Mouse (Mus musculus): Measurements from ENCODE around the gene Irx5. TPM values are rescaled to one million over a fixed set of nuclear protein-coding genes. Genes with fewer than 3 reads are reported as not detected.

The Irx5 gene
- polyA plus RNA-seq, 1 experiment, result 26.1 TPM

DNA sequence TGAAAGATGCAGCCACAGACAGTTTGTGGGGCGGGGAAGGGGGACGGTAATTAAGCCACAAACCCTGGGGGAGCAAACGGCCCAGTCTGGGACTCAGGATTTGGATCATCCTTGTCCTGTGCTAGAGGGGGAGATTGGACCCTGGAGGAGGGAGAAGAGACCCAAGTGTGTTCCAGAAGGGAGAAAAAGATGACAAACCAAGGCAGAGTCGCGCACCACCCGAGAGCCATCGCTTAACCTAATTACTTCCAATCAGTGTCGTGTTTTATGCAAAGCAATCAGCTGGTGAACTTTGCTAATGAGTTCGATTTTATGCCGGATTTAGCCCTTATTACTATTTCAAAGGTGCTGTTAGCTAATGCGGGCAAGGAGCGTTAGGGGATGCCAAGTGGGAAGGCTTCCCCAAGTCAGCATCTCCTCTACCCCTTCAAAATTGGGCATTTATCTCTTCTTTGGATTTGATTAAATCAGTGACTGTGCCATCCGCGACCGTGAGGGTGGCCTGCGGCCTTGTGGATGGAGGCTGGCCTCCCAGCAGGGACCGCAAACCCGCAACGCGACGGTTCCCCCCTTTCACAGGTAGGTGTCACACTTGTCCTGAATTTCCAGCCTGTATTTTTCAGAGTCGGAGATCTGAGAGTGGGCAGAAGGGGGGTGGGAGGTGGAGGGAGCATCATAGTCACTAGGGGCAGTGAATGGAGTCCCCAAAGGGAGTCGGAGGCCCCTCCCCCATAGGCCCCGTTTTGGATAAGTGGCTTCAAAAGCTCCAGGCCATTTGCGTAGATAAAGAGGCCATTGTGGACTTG, 4.3 kb downstream of the Irx5 start:
- DNase-seq (ENCODE audit: low read depth), result peak; percentile 90
- TF ChIP-seq CTCF (IDR thresholded peaks at IDR 0.05; ENCODE audit: borderline replicate concordance, extremely low read depth, insufficient read depth, insufficient read length) (peak; percentile 65; the same call in 1 of the 2 replicates), POLR2A (IDR thresholded peaks at IDR 0.05; ENCODE audit: borderline replicate concordance, extremely low read depth, insufficient read depth, insufficient read length, poor library complexity, severe bottlenecking) (no peak)

DNA sequence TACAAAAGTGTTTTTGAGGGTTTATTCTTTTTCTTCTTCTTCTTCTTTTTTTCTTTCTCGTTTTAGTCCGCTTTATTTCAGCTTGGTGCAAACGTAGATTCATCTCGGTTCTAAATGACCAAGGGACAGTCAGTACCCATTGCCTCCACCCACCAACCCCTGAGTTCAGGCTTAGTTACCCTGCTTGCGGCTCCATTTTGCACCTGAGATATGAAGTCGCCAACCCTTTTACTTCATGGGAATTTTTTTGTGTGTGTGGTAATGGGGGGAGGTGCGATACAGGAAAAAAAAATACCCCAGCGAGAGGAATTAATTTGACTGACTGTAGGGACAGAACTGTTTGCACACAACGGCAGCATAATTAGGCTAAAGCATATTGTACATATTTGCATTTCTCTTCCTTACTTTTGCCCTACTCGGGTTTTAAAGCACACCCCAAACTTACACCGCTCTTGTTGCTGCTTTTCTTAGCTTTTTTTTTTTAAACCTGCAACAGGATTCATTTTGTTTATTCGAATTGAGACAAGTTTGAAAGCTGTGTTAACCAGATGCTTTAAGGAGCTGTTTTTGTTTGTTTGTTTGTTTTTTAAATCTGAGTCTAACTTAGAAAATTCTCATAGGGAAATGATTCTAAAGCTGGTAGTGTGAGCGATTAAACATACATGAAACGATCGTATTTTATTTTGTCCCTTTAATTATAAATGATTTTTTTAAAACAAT, 5.1 kb downstream of the Irx5 start:
- TF ChIP-seq POLR2A (IDR thresholded peaks at IDR 0.05; ENCODE audit: borderline replicate concordance, extremely low read depth, insufficient read depth, insufficient read length, poor library complexity, severe bottlenecking), result no peak
- DNase-seq (ENCODE audit: low read depth), result no peak

DNA sequence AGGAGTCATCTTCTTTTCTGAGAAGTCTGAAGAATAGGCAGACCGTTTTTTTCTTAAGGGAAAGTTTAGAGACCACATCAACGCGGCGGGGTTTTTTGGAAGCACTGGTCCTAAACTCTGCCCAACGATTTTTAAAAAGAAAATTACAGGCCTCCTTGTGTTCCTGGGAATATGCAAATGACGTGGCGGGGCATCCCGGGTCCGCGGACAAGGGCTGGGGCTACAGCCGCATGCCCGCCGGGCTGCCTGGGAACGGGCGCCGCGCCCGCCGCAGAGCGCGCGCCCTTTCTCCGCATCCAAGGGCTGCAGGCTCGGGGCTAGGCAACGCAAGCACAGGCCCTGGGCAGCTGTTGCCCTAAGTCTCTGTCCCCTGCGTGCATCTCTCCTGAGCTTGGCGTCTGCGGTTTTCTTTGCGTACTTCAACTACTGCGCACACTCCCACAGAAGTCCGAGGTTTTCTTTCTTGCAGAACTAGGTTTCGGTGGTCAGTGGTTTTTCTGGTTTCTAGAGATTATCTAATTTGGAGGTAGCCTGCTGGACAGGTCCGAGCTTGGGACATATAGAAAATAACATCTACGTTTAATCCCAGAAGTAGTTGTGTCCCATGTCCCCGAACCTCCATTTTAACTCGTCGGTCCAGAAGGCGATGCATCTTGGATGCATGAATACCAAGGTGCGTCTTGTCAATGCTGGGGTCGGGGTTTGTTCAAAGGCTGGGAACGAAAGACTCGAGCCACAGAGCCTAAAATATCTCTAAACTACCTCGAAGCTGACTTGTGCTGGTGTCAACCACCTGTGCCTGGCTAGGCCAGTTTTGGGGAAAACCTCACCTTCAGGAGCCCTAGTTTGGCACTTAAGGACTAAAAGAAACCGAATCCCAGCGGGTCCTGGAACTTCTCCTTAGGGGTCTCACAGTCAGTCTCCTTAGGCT, 6.1 kb downstream of the Irx5 start:
- DNase-seq (ENCODE audit: low read depth), result peak; percentile 52
- no peak for TF ChIP-seq POLR2A (IDR thresholded peaks at IDR 0.05; ENCODE audit: borderline replicate concordance, extremely low read depth, insufficient read depth, insufficient read length, poor library complexity, severe bottlenecking)
- TF ChIP-seq CTCF (IDR thresholded peaks at IDR 0.05; ENCODE audit: borderline replicate concordance, extremely low read depth, insufficient read depth, insufficient read length), result no peak

DNA sequence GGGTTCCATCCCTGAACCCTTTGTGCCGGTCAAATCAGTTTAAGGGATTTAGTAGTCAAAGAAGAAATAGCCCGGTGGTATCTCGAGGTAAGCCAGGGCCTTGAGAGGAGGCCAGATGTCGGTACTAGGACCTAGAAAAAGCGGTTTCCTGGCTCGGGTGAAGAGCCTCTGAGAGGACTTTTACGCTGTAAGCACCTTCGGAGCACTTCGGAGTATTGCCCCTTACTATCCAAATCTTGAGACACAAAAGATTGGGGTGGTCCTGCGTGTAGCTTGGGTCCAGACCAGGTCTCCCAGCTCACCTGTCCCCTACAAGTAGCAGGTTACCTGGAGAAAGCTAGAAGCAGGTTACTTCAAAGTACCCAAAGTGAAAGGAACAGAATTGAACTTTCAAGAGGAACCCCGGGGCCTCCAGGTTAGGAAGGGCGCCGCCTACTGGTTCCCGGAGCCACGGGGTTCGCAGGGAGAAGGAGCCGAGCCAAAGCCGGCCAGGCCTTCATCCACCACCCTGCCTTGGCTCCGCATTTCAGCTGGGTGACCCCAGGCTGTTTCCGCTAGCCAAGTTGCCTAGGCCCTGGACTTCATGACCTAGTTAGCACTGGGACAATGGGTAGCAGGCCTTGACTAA, 6.8 kb downstream of the Irx5 start:
- DNase-seq (ENCODE audit: low read depth), result peak; percentile 66
- peak; percentile 60; the same call in 1 of the 2 replicates for TF ChIP-seq CTCF (IDR thresholded peaks at IDR 0.05; ENCODE audit: borderline replicate concordance, extremely low read depth, insufficient read depth, insufficient read length)
- TF ChIP-seq POLR2A (IDR thresholded peaks at IDR 0.05; ENCODE audit: borderline replicate concordance, extremely low read depth, insufficient read depth, insufficient read length, poor library complexity, severe bottlenecking), result no peak

DNA sequence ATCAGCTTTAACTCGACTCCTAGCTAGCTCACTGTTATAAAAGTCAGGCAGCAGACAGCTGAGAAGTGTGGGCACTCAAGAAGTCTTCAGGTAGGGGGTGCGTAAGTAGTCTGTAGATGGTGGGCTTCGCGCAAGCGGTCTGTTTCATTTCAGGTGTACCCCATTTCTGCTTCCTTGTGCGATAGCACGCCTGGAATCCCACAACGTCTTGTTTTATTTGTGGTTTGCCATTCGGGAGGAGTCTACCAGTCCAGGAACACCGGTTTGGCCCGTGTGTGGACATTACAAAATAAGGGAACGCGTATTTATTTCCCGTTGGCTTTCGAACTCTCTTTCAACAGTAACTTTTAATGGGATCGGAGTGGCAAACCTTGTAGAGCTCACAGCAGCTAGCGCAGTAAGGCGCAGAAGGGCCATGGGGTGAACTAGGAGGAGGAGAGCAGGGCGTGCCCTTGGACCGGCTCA, 7.4 kb downstream of the Irx5 start:
- DNase-seq (ENCODE audit: low read depth), result no peak
- TF ChIP-seq CTCF (IDR thresholded peaks at IDR 0.05; ENCODE audit: borderline replicate concordance, extremely low read depth, insufficient read depth, insufficient read length), result no peak
- no peak for TF ChIP-seq POLR2A (IDR thresholded peaks at IDR 0.05; ENCODE audit: borderline replicate concordance, extremely low read depth, insufficient read depth, insufficient read length, poor library complexity, severe bottlenecking)

DNA sequence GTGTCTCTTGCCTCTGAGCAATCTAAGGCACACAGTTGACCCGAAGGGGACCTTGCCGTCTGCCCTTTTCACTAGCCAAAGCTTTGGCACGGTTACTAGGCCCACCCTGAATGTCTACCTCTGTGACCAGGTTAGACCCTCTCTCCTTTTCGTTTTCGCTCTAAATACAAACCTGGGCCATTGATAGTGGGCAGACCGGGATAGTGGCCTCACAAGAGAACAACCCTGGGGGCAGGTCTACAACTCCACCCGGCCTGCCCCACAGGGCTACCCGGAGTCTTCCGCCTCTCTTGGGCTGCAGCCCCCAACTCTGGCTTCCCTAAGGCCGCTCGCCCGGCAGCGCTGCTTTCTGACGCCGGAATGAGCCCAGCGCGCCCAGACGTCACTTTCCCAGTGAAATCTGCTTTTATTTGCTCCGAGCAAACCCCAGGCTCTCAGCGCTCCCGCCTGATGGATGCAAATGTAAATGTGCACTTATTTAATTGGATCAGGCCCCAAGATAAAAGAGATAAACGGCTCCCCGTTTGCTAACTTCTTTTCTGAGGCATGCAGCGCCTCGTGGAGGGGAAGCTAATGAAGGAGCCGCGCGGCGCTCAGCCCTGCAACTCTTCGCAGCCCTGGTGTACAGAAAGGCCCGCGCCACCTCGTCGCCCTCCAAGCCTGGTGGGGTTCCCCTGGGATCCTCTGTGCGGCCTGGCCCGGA, 8.0 kb downstream of the Irx5 start:
- DNase-seq (ENCODE audit: low read depth), result peak; percentile 80
- TF ChIP-seq CTCF (IDR thresholded peaks at IDR 0.05; ENCODE audit: borderline replicate concordance, extremely low read depth, insufficient read depth, insufficient read length) (no peak), POLR2A (IDR thresholded peaks at IDR 0.05; ENCODE audit: borderline replicate concordance, extremely low read depth, insufficient read depth, insufficient read length, poor library complexity, severe bottlenecking) (no peak)

DNA sequence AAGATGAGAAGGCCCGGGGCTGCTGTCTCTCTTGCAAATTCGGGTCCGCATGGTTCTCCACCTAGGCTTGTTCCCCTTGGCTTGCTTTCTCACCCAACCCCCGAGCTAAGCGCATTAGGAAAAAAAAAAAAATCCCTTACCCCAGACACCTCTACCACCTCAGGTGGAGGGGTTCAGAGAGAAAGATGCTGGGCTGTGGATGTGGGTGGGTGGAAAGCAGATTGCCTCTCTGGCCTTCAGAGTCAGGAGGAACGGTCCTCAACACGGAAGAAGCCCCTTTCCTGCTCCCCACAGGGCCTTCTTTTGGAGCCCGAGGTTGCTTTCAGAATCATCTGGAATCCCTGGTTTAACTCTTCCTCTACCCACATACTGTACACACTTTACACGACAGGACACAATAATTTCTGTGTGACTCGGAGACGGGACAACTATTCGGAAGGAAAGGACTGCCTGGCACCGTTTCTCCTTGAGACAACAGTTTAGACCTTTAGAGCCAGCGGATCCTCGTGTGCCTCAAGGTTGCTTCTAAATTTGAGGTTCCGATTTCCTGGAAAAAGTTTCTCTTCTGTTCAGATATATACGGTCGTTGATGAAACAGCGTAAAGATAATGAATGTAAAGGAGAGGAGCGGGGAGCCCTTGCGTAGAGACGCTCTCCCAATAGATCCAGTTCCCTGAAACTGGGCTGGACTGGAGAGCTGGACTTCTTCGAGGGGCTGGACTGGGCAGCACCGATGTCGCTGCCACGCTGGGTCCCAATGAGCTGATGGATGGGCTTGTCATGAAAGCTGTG, 8.7 kb downstream of the Irx5 start:
- TF ChIP-seq CTCF (IDR thresholded peaks at IDR 0.05; ENCODE audit: borderline replicate concordance, extremely low read depth, insufficient read depth, insufficient read length) (no peak), POLR2A (IDR thresholded peaks at IDR 0.05; ENCODE audit: borderline replicate concordance, extremely low read depth, insufficient read depth, insufficient read length, poor library complexity, severe bottlenecking) (no peak)
- peak; percentile 41 for DNase-seq (ENCODE audit: low read depth)

DNA sequence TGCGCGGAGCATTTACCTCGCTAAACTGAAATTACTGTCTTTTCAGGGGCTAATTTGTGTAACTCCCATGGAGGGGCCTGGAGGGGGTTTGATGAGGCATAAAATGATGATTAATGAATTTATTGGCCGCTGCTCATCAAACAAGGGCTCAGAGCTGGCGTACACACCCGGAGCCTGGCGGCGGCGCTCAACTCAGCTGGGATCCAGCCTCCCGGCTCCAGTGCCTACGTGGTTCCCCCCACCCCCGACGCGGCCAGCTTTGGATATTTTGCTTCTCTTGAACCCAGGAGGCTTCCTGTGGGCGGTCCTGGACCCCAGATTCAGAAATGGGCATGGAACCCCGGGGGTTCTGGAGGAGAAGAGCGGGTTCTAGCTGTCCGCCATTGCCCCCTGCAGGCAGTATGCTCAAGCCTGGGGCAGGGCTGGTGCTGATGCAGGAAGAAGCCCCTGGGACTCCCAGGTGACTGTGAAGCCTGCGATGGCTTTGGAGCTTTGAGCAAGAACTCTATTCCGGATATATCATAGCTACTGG, 9.4 kb downstream of the Irx5 start:
- peak; percentile 40; the same call in 1 of the 2 replicates for TF ChIP-seq CTCF (IDR thresholded peaks at IDR 0.05; ENCODE audit: borderline replicate concordance, extremely low read depth, insufficient read depth, insufficient read length)
- TF ChIP-seq POLR2A (IDR thresholded peaks at IDR 0.05; ENCODE audit: borderline replicate concordance, extremely low read depth, insufficient read depth, insufficient read length, poor library complexity, severe bottlenecking), result no peak
- peak; percentile 63 for DNase-seq (ENCODE audit: low read depth)

DNA sequence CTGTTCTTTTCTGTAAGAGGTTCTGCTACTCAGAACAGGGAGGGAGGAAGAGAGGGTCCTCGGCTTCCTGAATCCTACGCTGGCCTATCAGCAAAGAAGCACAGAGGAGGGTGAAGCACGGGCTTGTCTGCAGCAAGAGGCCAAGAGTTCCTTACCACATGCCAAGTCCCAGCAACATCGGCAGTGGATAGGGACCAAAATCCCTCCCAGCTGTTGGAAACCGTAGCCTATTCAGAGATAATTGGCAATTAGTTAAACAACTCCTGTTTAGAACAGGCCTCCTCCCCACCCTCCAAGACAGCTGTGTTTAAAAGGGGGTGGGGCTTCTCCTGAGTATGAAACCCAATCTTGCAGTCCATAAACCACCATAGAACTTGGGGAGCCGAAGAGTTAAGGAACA, 22.1 kb downstream of the Irx5 start:
- peak; percentile 61 for DNase-seq (ENCODE audit: low read depth)

More for the DNA sequence above, 22.1 kb downstream of the Irx5 start:
- TF ChIP-seq POLR2A (IDR thresholded peaks at IDR 0.05; ENCODE audit: borderline replicate concordance, extremely low read depth, insufficient read depth, insufficient read length, poor library complexity, severe bottlenecking), result no peak
- TF ChIP-seq CTCF (IDR thresholded peaks at IDR 0.05; ENCODE audit: borderline replicate concordance, extremely low read depth, insufficient read depth, insufficient read length), result no peak
